Mouse (Mus musculus) heart, embryonic 14.5 days (tissue): Measurements from ENCODE around the gene Olfr575. TPM values are rescaled to one million over a fixed set of nuclear protein-coding genes. Genes with fewer than 3 reads are reported as not detected.

Source experiments
- ATAC-seq: fragments of 200-750 bp; cut with Nextera tagmentation; 2 replicates; pipeline ENCODE4 v1.8.0; 2017; ENCODE audit warnings: low read depth, moderate TSS enrichment; ENCODE audit not compliant: insufficient number of reproducible peaks, insufficient read depth, low FRiP score
- H3K27ac ChIP-seq, 2 experiments: fragments of 200-500 bp in 1 of 2; fragments of 300-500 bp in 1 of 2; sonication (generic) in 1 of 2; replicated peaks in 1 of 2; 2 replicates each; pipeline ENCODE4 v1.5.1; 2012 to 2014; ENCODE audit warnings: low read depth in 2 of 2, low read length in 2 of 2, control low read depth in 1 of 2, mild to moderate bottlenecking in 1 of 2, mixed read lengths in 1 of 2; ENCODE audit not compliant: control insufficient read depth in 1 of 2, insufficient read depth in 1 of 2
- H3K27me3 ChIP-seq: fragments of 300-500 bp; sonication (generic); 2 replicates; pipeline ENCODE4 v1.6.1; 2014; ENCODE audit warnings: mild to moderate bottlenecking, low read length, control low read depth; ENCODE audit not compliant: control insufficient read depth, insufficient read depth
- H3K36me3 ChIP-seq: fragments of 300-500 bp; sonication (generic); 2 replicates; pipeline ENCODE4 v1.6.1; 2014; ENCODE audit warnings: mild to moderate bottlenecking, control low read depth, low read length, mixed read lengths; ENCODE audit not compliant: control insufficient read depth, insufficient read depth
- H3K4me1 ChIP-seq, 2 experiments: fragments of 200-500 bp in 1 of 2; fragments of 300-500 bp in 1 of 2; sonication (generic) in 1 of 2; 2 replicates each; pipeline ENCODE4 v1.6.1; 2012 to 2014; ENCODE audit warnings: low read length in 2 of 2, control low read depth in 1 of 2, mixed read lengths in 1 of 2; ENCODE audit not compliant: control insufficient read depth in 2 of 2, insufficient read depth in 2 of 2
- H3K4me2 ChIP-seq: fragments of 300-500 bp; sonication (generic); 2 replicates; pipeline ENCODE4 v1.6.1; 2014; ENCODE audit warnings: mild to moderate bottlenecking, low read length
- H3K4me3 ChIP-seq, 2 experiments: fragments of 200-500 bp in 1 of 2; fragments of 300-500 bp in 1 of 2; sonication (generic) in 1 of 2; 2 replicates each; pipeline ENCODE4 v1.5.1; 2012 to 2014; ENCODE audit warnings: low read length in 2 of 2, mild to moderate bottlenecking in 2 of 2, control low read depth in 1 of 2, low read depth in 1 of 2, moderate library complexity in 1 of 2; ENCODE audit not compliant: control insufficient read depth in 1 of 2, insufficient read depth in 1 of 2
- H3K9ac ChIP-seq: fragments of 300-500 bp; sonication (generic); 2 replicates; pipeline ENCODE4 v1.6.1; 2014; ENCODE audit warnings: mild to moderate bottlenecking, low read length
- H3K9me3 ChIP-seq: fragments of 300-500 bp; sonication (generic); 2 replicates; pipeline ENCODE4 v1.6.1; 2016; ENCODE audit warnings: low read length, control low read depth; ENCODE audit not compliant: control insufficient read depth
- WGBS: fragments of 180-500 bp; shearing (Covaris S2); extraction: QIAGEN DNeasy Blood & Tissue Kit; methylation state at CpG from one replicate; pipeline ENCODE4 v1.1.7; 2014; 5-methylcytosine and 5-hydroxymethylcytosine counted together
- polyA plus RNA-seq: library from polyadenylated mRNA; unstranded; fragments of >200 nt; fragmentation: Nextera tagmentation; extraction: Ambion mirVana; gene quantifications from 2 replicates; pipeline ENCODE4 v1.2.1, GENCODE M21; 2014

Gene Olfr575
- polyA plus RNA-seq, 1 experiment from 2014 or later = not detected

DNA sequence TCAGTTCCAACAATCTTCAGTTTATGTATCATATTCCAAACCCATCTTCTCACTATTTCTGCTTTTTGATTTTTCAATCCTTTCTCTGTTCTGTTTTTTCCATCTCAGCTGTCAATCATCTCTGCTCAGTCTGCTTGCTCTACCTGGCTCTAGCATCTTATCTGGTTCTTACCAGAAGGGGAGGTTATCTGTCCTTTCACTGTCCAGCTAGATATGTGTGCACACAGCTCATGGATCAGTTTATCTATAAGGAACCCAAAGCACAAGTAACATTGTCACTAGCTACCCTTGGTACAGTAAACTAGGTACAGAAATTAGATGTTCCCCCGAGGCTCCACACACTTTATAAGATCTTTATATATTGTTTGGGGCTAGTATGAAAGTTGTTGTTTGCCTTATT is 15.2 kb downstream of the Olfr575 start:
- Histone ChIP-seq H3K4me1 (no peaks in the 10 kb centered on the region), H3K4me2 (no peak overlapping the region), H3K27ac (no peak overlapping the region), H3K4me3 (no peak overlapping the region), H3K27me3 (no peaks in the 10 kb centered on the region), H3K9me3 (no peaks in the 10 kb centered on the region), H3K9ac (no peak overlapping the region), H3K36me3 (no peaks in the 10 kb centered on the region)
- ATAC-seq = no peak
- WGBS = 78% methylated on average over 1 of the region's 1 CpGs

DNA sequence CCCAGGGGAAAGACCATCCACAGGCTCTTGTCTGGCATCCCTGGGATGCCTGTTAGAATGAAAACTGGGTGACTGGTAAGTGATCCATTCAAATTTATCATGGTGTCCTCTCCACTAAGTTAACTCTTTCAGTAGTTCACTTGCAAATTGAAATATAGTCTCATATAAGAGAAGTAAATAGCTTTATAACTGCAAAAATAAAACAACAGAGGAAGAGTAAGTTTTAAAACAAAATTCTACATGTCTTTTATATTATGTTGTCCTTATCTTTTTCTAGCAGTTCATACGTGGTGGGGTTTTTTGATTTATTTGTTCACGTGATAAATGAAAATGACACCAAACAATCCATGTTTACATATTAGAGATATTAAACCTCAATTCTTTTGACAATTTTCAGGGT is 16.1 kb downstream of the Olfr575 start, which contains the start of gene Olfr573-ps1:
Gene Olfr573-ps1, minus strand, starts transcription at position 101 of the 400 bp plus-strand sequence.
- no peak within 1 kb of the TSS for H3K4me3 ChIP-seq
- no peak for ATAC-seq

DNA sequence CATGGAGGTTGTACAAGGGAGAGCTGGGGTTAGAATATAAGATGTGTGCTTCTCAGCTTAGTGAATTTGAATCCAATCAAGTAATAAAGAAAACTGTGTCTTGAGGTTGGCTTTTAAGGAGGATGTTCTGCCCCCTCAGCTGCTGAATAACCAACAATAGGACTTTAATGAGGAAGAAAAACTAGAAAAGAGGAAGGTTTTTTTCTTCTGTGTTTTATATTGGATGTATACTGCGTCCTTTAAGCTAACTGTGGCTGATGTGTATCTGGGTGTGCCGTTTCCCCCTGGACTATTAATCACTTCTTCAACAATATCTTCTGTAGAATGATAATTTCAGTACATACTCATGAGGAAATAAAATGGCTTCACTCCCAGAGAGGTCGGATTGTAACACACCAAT is 31.5 kb downstream of the Olfr575 start:
- Histone ChIP-seq H3K4me3 (no peak overlapping the region), H3K4me2 (no peak overlapping the region), H3K36me3 (no peaks in the 10 kb centered on the region), H3K27ac (no peak overlapping the region), H3K9me3 (no peaks in the 10 kb centered on the region), H3K27me3 (no peaks in the 10 kb centered on the region), H3K4me1 (no peaks in the 10 kb centered on the region), H3K9ac (no peak overlapping the region)
- ATAC-seq = no peak
- WGBS = 63% methylated on average over 3 of the region's 3 CpGs

More for the DNA sequence above, 16.1 kb downstream of the Olfr575 start, which contains the start of gene Olfr573-ps1:
- H3K36me3 ChIP-seq = no peaks in the 10 kb centered on the region
- H3K9ac ChIP-seq = no peak within 1 kb of the TSS
- WGBS = 84% methylated on average over 2 of the region's 2 CpGs
- no peaks in the 10 kb centered on the region for H3K27me3 ChIP-seq
- no peaks in the 10 kb centered on the region for H3K9me3 ChIP-seq
- no peak within 1 kb of the TSS for H3K4me2 ChIP-seq
- no peak within 1 kb of the TSS for H3K27ac ChIP-seq
- no peaks in the 10 kb centered on the region for H3K4me1 ChIP-seq

DNA sequence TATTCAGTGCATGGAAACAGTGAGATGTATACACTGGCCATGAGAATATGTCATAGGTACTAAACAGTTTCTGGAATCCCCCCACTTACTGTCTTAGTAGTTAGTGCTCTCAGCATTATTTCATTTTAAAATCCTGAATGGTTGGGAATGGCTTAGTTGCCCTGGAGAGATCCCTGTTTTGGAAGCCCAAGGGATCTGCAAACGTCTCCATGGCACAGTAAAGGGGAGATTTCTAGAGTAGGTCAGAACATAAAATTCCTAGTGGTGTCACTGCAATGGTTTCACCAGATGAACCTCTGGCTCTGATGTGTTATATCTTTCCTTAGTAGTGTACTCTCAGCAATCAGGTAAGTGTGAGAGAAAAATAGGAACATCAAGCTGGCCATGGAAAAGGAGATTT is 34.5 kb downstream of the Olfr575 start, which contains the start of gene Olfr572:
Gene Olfr572, plus strand, starts transcription at position 301 of the 400 bp plus-strand sequence.
- no peak within 1 kb of the TSS for H3K27ac ChIP-seq
- no peak within 1 kb of the TSS for H3K4me2 ChIP-seq
- no peak within 1 kb of the TSS for H3K4me3 ChIP-seq
- 44% methylated on average over 1 of the region's 1 CpGs for WGBS
- no peak for ATAC-seq
- no peaks in the 10 kb centered on the region for H3K9me3 ChIP-seq
- no peak within 1 kb of the TSS for H3K9ac ChIP-seq
- H3K4me1 ChIP-seq = no peaks in the 10 kb centered on the region
- no peaks in the 10 kb centered on the region for H3K27me3 ChIP-seq
- H3K36me3 ChIP-seq = no peaks in the 10 kb centered on the region

DNA sequence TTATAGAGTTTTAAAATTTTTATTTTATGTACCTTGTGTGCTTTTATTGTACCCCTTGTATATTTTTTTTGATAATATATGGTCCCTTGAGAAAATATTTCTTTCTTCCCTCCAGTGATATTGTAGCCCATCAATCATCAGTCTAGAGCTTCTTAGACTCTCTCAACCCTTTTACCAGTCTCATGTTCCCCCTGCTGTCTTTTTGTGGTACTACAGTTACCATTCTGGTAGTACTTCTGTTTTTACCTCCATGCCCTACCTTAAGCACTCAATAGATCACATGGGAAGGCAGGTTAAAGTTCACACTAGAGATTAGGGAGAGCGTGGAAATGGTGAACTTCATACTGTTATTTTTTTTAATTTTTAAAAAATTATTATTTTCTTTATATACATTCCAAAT is 38.9 kb downstream of the Olfr575 start:
- WGBS = 11% methylated on average over 1 of the region's 1 CpGs
- ATAC-seq = no peak
- H3K27ac ChIP-seq = no peak overlapping the region
- no peaks in the 10 kb centered on the region for H3K9me3 ChIP-seq
- H3K27me3 ChIP-seq = no peaks in the 10 kb centered on the region
- H3K9ac ChIP-seq = no peak overlapping the region
- no peak overlapping the region for H3K4me2 ChIP-seq
- peaks cover 2 to 4% of the 10 kb centered on the region in 2 experiments; a peak in 2 of 4 replicates for H3K4me1 ChIP-seq
- H3K4me3 ChIP-seq = no peak overlapping the region
- no peaks in the 10 kb centered on the region for H3K36me3 ChIP-seq

DNA sequence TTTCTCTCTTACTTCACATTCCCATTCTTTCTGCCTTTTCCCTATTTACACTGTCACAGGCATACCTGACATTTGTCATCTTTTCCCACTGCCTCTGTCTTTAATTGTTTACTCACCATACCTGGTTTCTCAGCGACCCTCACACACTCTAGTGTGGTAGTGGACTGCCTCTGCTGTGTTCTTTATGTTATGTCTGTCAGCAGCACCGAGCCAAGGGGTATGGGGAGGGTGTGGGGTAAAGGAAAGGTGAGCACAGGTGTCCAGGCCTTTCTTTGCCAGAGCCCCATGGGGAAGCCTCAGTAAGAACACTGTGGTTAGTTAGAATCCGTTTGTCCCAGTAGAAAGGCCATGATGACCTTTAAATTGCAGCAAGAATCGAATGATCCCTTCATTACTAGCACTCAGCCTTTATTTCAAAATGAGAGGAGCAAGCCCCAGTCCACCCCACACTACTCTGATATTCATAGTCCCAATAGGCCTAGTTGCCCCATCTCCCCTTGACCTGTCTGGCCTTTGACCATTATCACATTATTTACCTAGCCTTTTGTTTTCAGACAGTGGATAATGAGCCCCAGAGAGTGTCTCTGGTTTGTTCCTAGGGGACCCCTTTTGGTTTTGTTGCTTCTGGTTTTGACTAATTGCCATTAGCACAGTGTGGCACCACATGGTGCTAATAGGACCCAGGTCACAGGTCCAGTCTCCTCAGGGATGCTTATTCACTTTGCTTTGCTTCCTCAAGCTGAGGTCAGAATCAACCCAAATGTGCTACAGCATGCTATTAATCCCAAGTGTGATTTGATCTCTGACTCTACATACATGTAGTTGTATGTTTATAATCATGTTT is 41.3 kb downstream of the Olfr575 start, which contains the start of gene Olfr571:
Gene Olfr571, minus strand, starts transcription at position 505 of the 844 bp plus-strand sequence.
- no peaks in the 10 kb centered on the region for H3K27me3 ChIP-seq
- no peak for ATAC-seq
- no peak within 1 kb of the TSS for H3K9ac ChIP-seq
- no peaks in the 10 kb centered on the region for H3K9me3 ChIP-seq
- WGBS = 67% methylated on average over 4 of the region's 4 CpGs
- H3K36me3 ChIP-seq = no peaks in the 10 kb centered on the region
- H3K4me1 ChIP-seq = peaks cover 2 to 4% of the 10 kb centered on the region in 2 experiments; a peak in 2 of 4 replicates
- H3K4me2 ChIP-seq = no peak within 1 kb of the TSS
- no peak within 1 kb of the TSS for H3K4me3 ChIP-seq
- H3K27ac ChIP-seq = no peak within 1 kb of the TSS

DNA sequence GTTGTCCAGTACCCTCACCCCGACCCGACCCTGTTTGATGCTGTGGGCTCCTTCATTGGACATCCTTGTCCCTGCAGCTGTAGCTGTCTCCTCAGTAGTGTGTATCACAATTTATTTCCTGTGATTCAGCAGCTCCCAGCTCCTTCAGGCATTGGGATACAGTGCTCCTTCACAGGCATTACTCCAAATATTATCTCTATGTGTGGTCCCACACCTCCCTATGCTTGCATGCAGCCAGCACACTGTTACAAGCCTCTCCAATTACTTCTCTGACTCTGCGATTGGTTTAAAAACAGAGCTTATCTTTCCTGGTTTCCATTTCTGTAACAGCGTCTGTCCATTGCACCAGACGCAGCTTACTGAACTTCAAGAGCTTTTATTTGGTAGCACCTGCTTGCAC is 42.2 kb downstream of the Olfr575 start:
- H3K36me3 ChIP-seq = no peaks in the 10 kb centered on the region
- peaks cover 2 to 4% of the 10 kb centered on the region in 2 experiments; a peak in 2 of 4 replicates for H3K4me1 ChIP-seq
- WGBS = 29% methylated on average over 5 of the region's 5 CpGs
- no peak overlapping the region for H3K9ac ChIP-seq
- no peak overlapping the region for H3K4me2 ChIP-seq
- H3K4me3 ChIP-seq = no peak overlapping the region
- ATAC-seq = 0 out of 2 replicates have a peak, but pooled peaks have one; percentile 56
- H3K27me3 ChIP-seq = no peaks in the 10 kb centered on the region
- H3K9me3 ChIP-seq = no peaks in the 10 kb centered on the region
- H3K27ac ChIP-seq = no peak overlapping the region
